8 mouse cellular contexts compared by ENCODE assay signal in the genomic region with DNA sequence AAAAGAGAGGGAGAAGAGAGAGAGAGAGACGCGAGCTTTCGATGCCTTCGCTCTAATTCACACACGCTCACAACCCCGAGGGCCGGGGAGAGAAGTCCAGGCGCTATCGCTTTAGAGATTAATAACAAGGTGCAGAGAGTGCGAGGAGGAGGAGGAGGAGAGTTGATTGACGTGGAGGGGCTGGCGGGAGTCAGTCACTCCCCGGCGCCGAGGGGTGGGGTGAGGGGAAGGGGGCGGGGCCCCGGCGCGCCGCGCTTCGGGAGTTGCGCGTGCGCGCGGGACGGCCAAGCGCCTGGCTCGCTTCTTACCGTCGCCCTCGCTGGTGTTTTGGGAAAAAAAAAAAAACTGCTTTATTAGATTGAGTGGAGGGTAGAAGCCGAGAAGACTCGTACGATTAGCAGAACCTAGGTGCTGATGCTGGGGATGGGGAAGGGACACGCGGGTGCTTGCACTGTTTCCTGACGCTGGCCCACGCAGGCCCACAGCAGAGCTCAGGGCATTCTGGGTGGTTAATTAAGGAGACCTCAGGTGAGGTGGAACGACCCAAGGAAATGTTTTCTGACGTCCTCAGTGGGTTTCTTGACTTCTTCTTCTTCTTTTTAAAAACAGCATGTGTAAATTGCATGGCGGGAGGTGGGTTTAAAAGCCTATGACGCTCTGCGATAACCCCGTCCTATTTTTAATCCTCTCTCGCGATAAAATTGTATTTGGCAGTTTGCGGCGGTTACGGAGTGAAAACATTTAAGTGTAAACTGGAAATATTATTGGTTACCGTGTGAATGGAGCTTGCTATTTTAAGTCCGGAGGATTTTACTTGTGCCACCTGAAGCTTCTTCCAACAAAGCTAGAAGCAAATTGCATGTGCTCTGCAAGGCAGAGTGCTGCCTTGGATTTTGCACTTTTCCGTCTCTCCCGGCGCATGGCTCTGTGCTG. TPM values are rescaled to one million over a fixed set of nuclear protein-coding genes. Genes with fewer than 3 reads are reported as not detected.
DNase-seq lines count a peak whose midpoint lies in the region; ATAC-seq and TF ChIP-seq lines count a peak whose summit lies in the region.

No protein-coding gene starts in this region.

- no peaks in the 10 kb centered on the region for H3K36me3 ChIP-seq in lung, postnatal 0 days (ENCODE audit: insufficient read depth, low read length)

- H3K9ac ChIP-seq in lung, postnatal 0 days (replicated peaks; ENCODE audit: low read depth), result peak overlapping the region; percentile 94

- no peaks in the 10 kb centered on the region for H3K9me3 ChIP-seq in lung, postnatal 0 days (ENCODE audit: low read length)

- peak overlapping the region; percentile 99 for H3K27ac ChIP-seq in lung, postnatal 0 days (ENCODE audit: low read length)

- WGBS in lung, postnatal 0 days, result 2% methylated on average over 55 of the region's 56 CpGs

- peak; percentile 91 for DNase-seq in MEL-GATA-1-ER (ENCODE audit: extremely low read depth, low read depth)
- peak; percentile 76 for DNase-seq in cerebellum, adult 8-10 months
- peak; percentile 86 for DNase-seq in forelimb bud, embryonic 11.5 days (ENCODE audit: low read depth, low spot score)
- DNase-seq in layer of hippocampus, adult 9-10 months (ENCODE audit: low spot score), result peak; percentile 49
- peak; percentile 98 for DNase-seq in lung, postnatal 0 days (ENCODE audit: low spot score)
- DNase-seq in ovary, postnatal 14 days (ENCODE audit: low spot score), result peak; percentile 66
- peak; percentile 88 for DNase-seq in thymus, postnatal 14 days

- TF ChIP-seq CTCF in lung, postnatal 0 days (IDR thresholded peaks at IDR 0.05), result no peak

- H3K4me1 ChIP-seq in lung, postnatal 0 days (ENCODE audit: insufficient read depth, low read depth, low read length), result peaks cover 2% of the 10 kb centered on the region; the same call in 1 of the 2 replicates

- H3K4me2 ChIP-seq in lung, postnatal 0 days (replicated peaks; ENCODE audit: low read depth, low read length), result peak overlapping the region; percentile 89

- no peaks in the 10 kb centered on the region for H3K27me3 ChIP-seq in lung, postnatal 0 days (replicated peaks; ENCODE audit: insufficient read depth, low read length)

- peak overlapping the region; percentile 100 for H3K4me3 ChIP-seq in lung, postnatal 0 days (ENCODE audit: low read depth, low read length)

- ATAC-seq in hematopoietic stem cell, adult 5-6 weeks (replicated peaks in 1 of 2; ENCODE audit: insufficient read depth in 1 of 2, low FRiP score in 2 of 2, low TSS enrichment in 1 of 2, low read depth in 1 of 2, poor library complexity in 2 of 2, severe bottlenecking in 2 of 2), result peak; percentile 42 to 57
- ATAC-seq in lung, postnatal 0 days, result peak; percentile 90

- peak; percentile 64; the same call in 1 of the 2 replicates for TF ChIP-seq EP300 in lung, postnatal 0 days (IDR thresholded peaks at IDR 0.05)

RNA-seq across cellular contexts. Expression of a gene that starts 1.3 kb away (rescaled TPM):
- 109 and 128 TPM in 2 replicates for total RNA-seq in hematopoietic stem cell, adult 5-6 weeks (2017)
- polyA plus RNA-seq in lung, postnatal 0 days (2015; fragmentation: Nextera tagmentation; extraction: Ambion mirVana), result 29.5 and 30.6 TPM in 2 replicates

RNA-seq across cellular contexts. Expression of a gene that starts 46.6 kb away (rescaled TPM):
- 31.8 and 45.9 TPM in 2 replicates for total RNA-seq in hematopoietic stem cell, adult 5-6 weeks (2017)
- polyA plus RNA-seq in lung, postnatal 0 days (2015; fragmentation: Nextera tagmentation; extraction: Ambion mirVana), result 10.9 and 11.5 TPM in 2 replicates

Comparison
In these comparisons a context has a peak if more than half of its experiments do, and no peak if none do; other contexts are left out.
1. Peak in every context shown above with its lines: DNase-seq, ATAC-seq, H3K4me3 ChIP-seq and H3K27ac ChIP-seq.